In genomic region chr8:80794585-80795509, GRCm38 (mm10) we compare ENCODE assay signal across 14 mouse cellular contexts. TPM values are rescaled to one million over a fixed set of nuclear protein-coding genes. Genes with fewer than 3 reads are reported as not detected.
DNase-seq lines count a peak whose midpoint lies in the region; TF ChIP-seq lines count a peak whose summit lies in the region.
"Had no signal": no experiment of that assay in that cellular context is flagged by ENCODE, and none has a peak within 500 bp of the region (broad histone marks: within the 10 kb centered on the region; RNA-seq: fewer than 3 reads in every experiment).

No protein-coding gene starts in this region.

- H3K4me3 ChIP-seq in gastrocnemius, adult 2 months, result no peak overlapping the region
- H3K4me3 ChIP-seq: forebrain, embryonic 15.5 days had no signal

- intact Hi-C loops in gastrocnemius, adult 2 months (cut with DNase I), result loop anchor here (5.0 kb wide), 1 partner anchor 82 kb away; no protein-coding TSS in a partner anchor

- no peak for DNase-seq in gastrocnemius, adult 2 months
- no peak for DNase-seq in gastrocnemius, postnatal 10 days
- DNase-seq in kidney, postnatal 10 days, result peak; percentile 32
- no peak for DNase-seq in kidney, adult 8-10 months
- DNase-seq in 3T3-L1 (ENCODE audit: low read depth, low spot score), result peak; percentile 10
- peak; percentile 25 for DNase-seq in fat pad, adult 2 months (ENCODE audit: extremely low read depth, low read depth, low spot score)
- DNase-seq in natural killer cell, adult 2 months (ENCODE audit: low spot score in 2 of 2), result no peak
- DNase-seq: B cell, adult 2 months; cerebellum, adult 11 months; retina, postnatal 1 day; right cerebral cortex, postnatal 4 days; thymus, postnatal 4 days had no signal

- no peak for TF ChIP-seq CTCF in gastrocnemius, adult 2 months (IDR thresholded peaks at IDR 0.05)

- peak overlapping the region; percentile 56 for H3K27ac ChIP-seq in gastrocnemius, adult 2 months
- H3K27ac ChIP-seq: forebrain, embryonic 15.5 days; liver, embryonic 14.5 days had no signal

RNA-seq across cellular contexts. Expression of gene Smarca5, which starts 55.5 kb away (rescaled TPM):
- total RNA-seq in gastrocnemius, adult 2 months (2021), result 10 to 100 TPM; 28.6 to 38.4 TPM
- total RNA-seq in gastrocnemius, postnatal 10 days (2021), result 10 to 100 TPM; 33.0 to 36.1 TPM

Comparison
In these comparisons a context has a peak if more than half of its experiments do, and no peak if none do; other contexts are left out.
1. DNase-seq: peak in kidney, postnatal 10 days (single experiment), 3T3-L1 (single experiment) and fat pad, adult 2 months (single experiment); none in gastrocnemius, adult 2 months (single experiment), gastrocnemius, postnatal 10 days (single experiment), kidney, adult 8-10 months (0 of 2) and natural killer cell, adult 2 months (0 of 2).